Mouse (Mus musculus): Measurements from ENCODE around the gene 4933427D14Rik. TPM values are rescaled to one million over a fixed set of nuclear protein-coding genes. Genes with fewer than 3 reads are reported as not detected.
A peak's percentile ranks its signal among the peaks of the same experiment; 100 is the strongest.

Gene 4933427D14Rik
- total RNA-seq, 1 experiment = 8.3 TPM

GRCm38 (mm10) chr11:72228513-72228912 is 21.3 kb upstream of the 4933427D14Rik start:
- Histone ChIP-seq H3K27ac (ENCODE audit: insufficient read depth, low read depth, low read length, poor library complexity, severe bottlenecking) (no peak overlapping the region), H3K9me3 (ENCODE audit: control insufficient read depth, insufficient read depth, low read depth, low read length) (no peaks in the 10 kb centered on the region), H3K36me3 (ENCODE audit: control insufficient read depth, insufficient read depth, low read length, poor library complexity, severe bottlenecking) (no peaks in the 10 kb centered on the region), H3K4me1 (ENCODE audit: control insufficient read depth in 2 of 2, insufficient read depth in 2 of 2, low read length in 2 of 2, poor library complexity in 1 of 2) (peaks cover 2% of the 10 kb centered on the region in 2 experiments; a peak in 1 of 4 replicates), H3K4me3 (ENCODE audit: insufficient read depth in 1 of 2, low read depth in 1 of 2, low read length in 2 of 2, poor library complexity in 1 of 2, severe bottlenecking in 1 of 2) (no peak overlapping the region), H3K9ac (ENCODE audit: insufficient read depth, low read depth, low read length, poor library complexity, severe bottlenecking) (no peak overlapping the region)
- in situ Hi-C loops (cut with MboI; ENCODE audit: low sequenced_read_pairs in 2 of 2, unreplicated experiment in 2 of 2) = no loop called here
- no peak for TF ChIP-seq MAFK (IDR thresholded peaks at IDR 0.05; ENCODE audit: insufficient read depth, low read depth, low read length)
- TF ChIP-seq ZNF384 (IDR thresholded peaks at IDR 0.05; ENCODE audit: low read depth, low read length) = no peak
- TF ChIP-seq HCFC1 (IDR thresholded peaks at IDR 0.05; ENCODE audit: borderline replicate concordance, insufficient read depth, low read length) = no peak
- TF ChIP-seq ZC3H11A (IDR thresholded peaks at IDR 0.05; ENCODE audit: borderline replicate concordance, low read depth, low read length) = no peak
- no peak for TF ChIP-seq CHD2 (IDR thresholded peaks at IDR 0.05; ENCODE audit: low read depth, low read length)
- no peak for DNase-seq (ENCODE audit: low read depth, low spot score)

- Histone ChIP-seq H3K4me3 (ENCODE audit: insufficient read depth in 1 of 2, low read depth in 1 of 2, low read length in 2 of 2, poor library complexity in 1 of 2, severe bottlenecking in 1 of 2) (no peak overlapping the region), H3K36me3 (ENCODE audit: control insufficient read depth, insufficient read depth, low read length, poor library complexity, severe bottlenecking) (no peaks in the 10 kb centered on the region), H3K27ac (ENCODE audit: insufficient read depth, low read depth, low read length, poor library complexity, severe bottlenecking) (no peak overlapping the region), H3K9ac (ENCODE audit: insufficient read depth, low read depth, low read length, poor library complexity, severe bottlenecking) (no peak overlapping the region), H3K9me3 (ENCODE audit: control insufficient read depth, insufficient read depth, low read depth, low read length) (no peaks in the 10 kb centered on the region), H3K4me1 (ENCODE audit: control insufficient read depth in 2 of 2, insufficient read depth in 2 of 2, low read length in 2 of 2, poor library complexity in 1 of 2) (peaks cover 0 to 2% of the 10 kb centered on the region in 2 experiments; a peak in 1 of 4 replicates)
- no peak for DNase-seq (ENCODE audit: low read depth, low spot score)
- in situ Hi-C loops (cut with MboI; ENCODE audit: low sequenced_read_pairs in 2 of 2, unreplicated experiment in 2 of 2) = no loop called here
- TF ChIP-seq CHD2 (IDR thresholded peaks at IDR 0.05; ENCODE audit: low read depth, low read length) (no peak), ZC3H11A (IDR thresholded peaks at IDR 0.05; ENCODE audit: borderline replicate concordance, low read depth, low read length) (no peak), MAFK (IDR thresholded peaks at IDR 0.05; ENCODE audit: insufficient read depth, low read depth, low read length) (no peak), HCFC1 (IDR thresholded peaks at IDR 0.05; ENCODE audit: borderline replicate concordance, insufficient read depth, low read length) (no peak), ZNF384 (IDR thresholded peaks at IDR 0.05; ENCODE audit: low read depth, low read length) (no peak)
Observed at GRCm38 (mm10) chr11:72226901-72227300, 19.6 kb upstream of the 4933427D14Rik start.

GRCm38 (mm10) chr11:72226020-72226791 is 18.9 kb upstream of the 4933427D14Rik start:
- Histone ChIP-seq H3K36me3 (ENCODE audit: control insufficient read depth, insufficient read depth, low read length, poor library complexity, severe bottlenecking) (no peaks in the 10 kb centered on the region), H3K4me3 (ENCODE audit: insufficient read depth in 1 of 2, low read depth in 1 of 2, low read length in 2 of 2, poor library complexity in 1 of 2, severe bottlenecking in 1 of 2) (no peak overlapping the region), H3K9me3 (ENCODE audit: control insufficient read depth, insufficient read depth, low read depth, low read length) (no peaks in the 10 kb centered on the region), H3K4me1 (ENCODE audit: control insufficient read depth in 2 of 2, insufficient read depth in 2 of 2, low read length in 2 of 2, poor library complexity in 1 of 2) (peaks cover 0 to 2% of the 10 kb centered on the region in 2 experiments; a peak in 1 of 4 replicates), H3K27ac (ENCODE audit: insufficient read depth, low read depth, low read length, poor library complexity, severe bottlenecking) (no peak overlapping the region), H3K9ac (ENCODE audit: insufficient read depth, low read depth, low read length, poor library complexity, severe bottlenecking) (no peak overlapping the region)
- no peak for DNase-seq (ENCODE audit: low read depth, low spot score)
- in situ Hi-C loops (cut with MboI; ENCODE audit: low sequenced_read_pairs in 2 of 2, unreplicated experiment in 2 of 2) = no loop called here
- TF ChIP-seq CHD2 (IDR thresholded peaks at IDR 0.05; ENCODE audit: low read depth, low read length) = no peak
- no peak for TF ChIP-seq MAFK (IDR thresholded peaks at IDR 0.05; ENCODE audit: insufficient read depth, low read depth, low read length)
- TF ChIP-seq HCFC1 (IDR thresholded peaks at IDR 0.05; ENCODE audit: borderline replicate concordance, insufficient read depth, low read length) = no peak

GRCm38 (mm10) chr11:72224865-72225264 is 17.6 kb upstream of the 4933427D14Rik start:
- no peak overlapping the region for H3K4me3 ChIP-seq (ENCODE audit: insufficient read depth in 1 of 2, low read depth in 1 of 2, low read length in 2 of 2, poor library complexity in 1 of 2, severe bottlenecking in 1 of 2)
- peak; percentile 60 for DNase-seq (ENCODE audit: low read depth, low spot score)
- H3K36me3 ChIP-seq (ENCODE audit: control insufficient read depth, insufficient read depth, low read length, poor library complexity, severe bottlenecking) = no peaks in the 10 kb centered on the region
- TF ChIP-seq MAFK (IDR thresholded peaks at IDR 0.05; ENCODE audit: insufficient read depth, low read depth, low read length) = no peak
- TF ChIP-seq ZC3H11A (IDR thresholded peaks at IDR 0.05; ENCODE audit: borderline replicate concordance, low read depth, low read length) = peak; percentile 95
- TF ChIP-seq HCFC1 (IDR thresholded peaks at IDR 0.05; ENCODE audit: borderline replicate concordance, insufficient read depth, low read length) = no peak
- TF ChIP-seq CHD2 (IDR thresholded peaks at IDR 0.05; ENCODE audit: low read depth, low read length) = no peak
- H3K9ac ChIP-seq (ENCODE audit: insufficient read depth, low read depth, low read length, poor library complexity, severe bottlenecking) = no peak overlapping the region
- in situ Hi-C loops (cut with MboI; ENCODE audit: low sequenced_read_pairs in 2 of 2, unreplicated experiment in 2 of 2) = loop anchor here in 1 of 2 experiments (25.0 kb wide), 1 partner anchor 212 kb away; the partner anchor contains the start of genes Ggt6 and Mybbp1a
- peaks cover 0 to 2% of the 10 kb centered on the region in 2 experiments; a peak in 1 of 4 replicates for H3K4me1 ChIP-seq (ENCODE audit: control insufficient read depth in 2 of 2, insufficient read depth in 2 of 2, low read length in 2 of 2, poor library complexity in 1 of 2)
- no peak overlapping the region for H3K27ac ChIP-seq (ENCODE audit: insufficient read depth, low read depth, low read length, poor library complexity, severe bottlenecking)
- H3K9me3 ChIP-seq (ENCODE audit: control insufficient read depth, insufficient read depth, low read depth, low read length) = no peaks in the 10 kb centered on the region

Measured in ES-E14 (cell line).